Mouse (Mus musculus): ENCODE results near the gene Olfr1286. TPM values are rescaled to one million over a fixed set of nuclear protein-coding genes. Genes with fewer than 3 reads are reported as not detected.

Olfr1286 gene
- not detected for total RNA-seq (2021)
- long read RNA-seq, experiment 1: 0 reads
- long read RNA-seq, experiment 2: 0 reads

DNA sequence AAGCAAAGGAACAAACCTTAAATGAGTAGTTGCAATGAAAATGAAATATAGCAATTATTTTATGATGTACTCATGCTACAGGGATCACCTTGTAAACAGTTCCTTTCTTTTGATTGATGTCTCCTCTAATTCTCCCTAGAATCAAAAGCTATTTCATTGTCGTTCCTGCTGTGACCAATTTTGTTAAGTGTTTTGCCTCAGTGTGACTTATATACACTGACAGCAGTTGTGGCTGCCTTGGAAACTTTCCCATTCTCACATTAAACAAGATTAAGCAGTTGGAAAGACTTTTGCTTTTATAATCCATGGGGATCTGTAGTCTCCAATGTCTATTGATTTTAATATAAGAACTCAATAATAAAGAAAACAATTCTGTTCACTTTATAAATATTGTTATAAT is at the start of gene Olfr1286:
Gene Olfr1286, minus strand, starts transcription at position 185 of the 400 bp plus-strand sequence.
- Histone ChIP-seq H3K27ac (no peak within 1 kb of the TSS), H3K4me3 (no peak within 1 kb of the TSS)
- intact Hi-C loops (cut with DNase I): no loop called here
- TF ChIP-seq CTCF (IDR thresholded peaks at IDR 0.05): no peak
- no peak for DNase-seq (ENCODE audit: extremely low spot score in 1 of 2, low spot score in 2 of 2)

DNA sequence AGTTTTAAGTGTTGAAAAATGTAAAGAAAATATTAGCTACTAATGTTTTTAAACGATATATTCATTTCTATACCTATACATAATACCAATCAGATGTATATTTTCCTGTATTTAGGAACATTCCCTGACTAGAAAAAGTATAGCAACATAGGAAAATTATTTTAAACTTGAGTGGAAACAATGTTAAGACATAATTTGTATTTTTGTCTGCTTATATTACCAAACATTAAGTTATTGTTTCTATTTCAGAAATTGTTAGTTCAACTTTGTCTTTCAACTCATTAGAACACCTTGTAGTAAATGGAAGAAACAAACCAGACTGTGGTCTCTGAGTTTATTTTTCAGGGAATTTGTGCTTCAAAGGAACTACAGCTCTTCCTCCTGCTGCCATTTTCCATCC is 25.9 kb upstream of the Olfr1286 start, which contains the start of gene Olfr1287:
Gene Olfr1287, plus strand, starts transcription at position 301 of the 400 bp plus-strand sequence.
- intact Hi-C loops (cut with DNase I): no loop called here
- DNase-seq (ENCODE audit: extremely low spot score in 1 of 2, low spot score in 2 of 2): no peak
- H3K4me3 ChIP-seq: no peak within 1 kb of the TSS

GRCm38 (mm10) chr2:111375222-111375621 is 47.7 kb downstream of the Olfr1286 start, which contains the start of gene Olfr1284:
TSS of gene Olfr1284 (plus strand) at chr2:111375522.
- Histone ChIP-seq H3K27ac (no peak within 1 kb of the TSS), H3K4me3 (no peak within 1 kb of the TSS)
- DNase-seq (ENCODE audit: extremely low spot score in 1 of 2, low spot score in 2 of 2): no peak
- intact Hi-C loops (cut with DNase I): no loop called here
- no peak for TF ChIP-seq CTCF (IDR thresholded peaks at IDR 0.05)

More for the DNA sequence above, 25.9 kb upstream of the Olfr1286 start, which contains the start of gene Olfr1287:
- TF ChIP-seq CTCF (IDR thresholded peaks at IDR 0.05): no peak
- no peak within 1 kb of the TSS for H3K27ac ChIP-seq

Other genes starting within 250 kb of the Olfr1286 start
- gene 4930430A15Rik, start 193.5 kb downstream of the Olfr1286 start, total RNA-seq (2021): not detected
- not detected for gene Olfr1275, start 187.8 kb downstream of the Olfr1286 start, total RNA-seq (2021)
- not detected for gene Olfr1276, start 168.6 kb downstream of the Olfr1286 start, total RNA-seq (2021)
- gene Olfr1277, start 149.0 kb downstream of the Olfr1286 start, total RNA-seq (2021): not detected
- gene Olfr1278, start 133.0 kb downstream of the Olfr1286 start, total RNA-seq (2021): not detected
- not detected for gene Olfr1279, start 122.5 kb downstream of the Olfr1286 start, total RNA-seq (2021)
- gene Olfr1280, start 109.1 kb downstream of the Olfr1286 start, total RNA-seq (2021): not detected
- not detected for gene Olfr1281, start 96.6 kb downstream of the Olfr1286 start, total RNA-seq (2021)
- not detected for gene Olfr1282, start 87.0 kb downstream of the Olfr1286 start, total RNA-seq (2021)
- not detected for gene Olfr1283, start 56.3 kb downstream of the Olfr1286 start, total RNA-seq (2021)
- gene Olfr1284, start 47.6 kb downstream of the Olfr1286 start, total RNA-seq (2021): not detected
- gene Olfr1287, start 26.0 kb upstream of the Olfr1286 start, total RNA-seq (2021): not detected
- not detected for gene Olfr1288, start 51.0 kb upstream of the Olfr1286 start, total RNA-seq (2021)
- not detected for gene Olfr1289, start 57.7 kb upstream of the Olfr1286 start, total RNA-seq (2021)
- gene Olfr1290, start 70.7 kb upstream of the Olfr1286 start, total RNA-seq (2021): not detected
- not detected for gene Olfr1291-ps1, start 74.1 kb upstream of the Olfr1286 start, total RNA-seq (2021)
- not detected for gene Olfr1293-ps, start 102.1 kb upstream of the Olfr1286 start, total RNA-seq (2021)
- gene Olfr1294, start 117.2 kb upstream of the Olfr1286 start, total RNA-seq (2021): not detected
- not detected for gene Olfr1295, start 146.6 kb upstream of the Olfr1286 start, total RNA-seq (2021)
- gene Olfr1297, start 203.4 kb upstream of the Olfr1286 start, total RNA-seq (2021): not detected
- not detected for gene Olfr1298, start 226.1 kb upstream of the Olfr1286 start, total RNA-seq (2021)
- gene Olfr1299, start 238.3 kb upstream of the Olfr1286 start, total RNA-seq (2021): not detected